Mouse (Mus musculus) forebrain, embryonic 10.5 days (tissue): ENCODE results near the gene Pole3. TPM values are rescaled to one million over a fixed set of nuclear protein-coding genes. Genes with fewer than 3 reads are reported as not detected.

ENCODE experiments used
- DNase-seq: peaks from one replicate; pipeline ENCODE4 v3.0.0-alpha.2; 2017; ENCODE audit warnings: low spot score; ENCODE audit errors: extremely low spot score
- H3K27ac ChIP-seq: fragments of 300-500 bp; sonication (generic); 2 replicates; pipeline ENCODE4 v1.5.1; 2016; ENCODE audit warnings: mild to moderate bottlenecking
- H3K27me3 ChIP-seq: fragments of 300-500 bp; sonication (generic); 2 replicates; pipeline ENCODE4 v1.6.1; 2016; ENCODE audit warnings: mild to moderate bottlenecking; ENCODE audit not compliant: poor library complexity, severe bottlenecking
- H3K36me3 ChIP-seq: fragments of 300-500 bp; sonication (generic); replicated peaks from 2 replicates; pipeline ENCODE4 v1.6.1; 2016; ENCODE audit warnings: mild to moderate bottlenecking, moderate library complexity
- H3K4me1 ChIP-seq: fragments of 300-500 bp; sonication (generic); 2 replicates; pipeline ENCODE4 v1.6.1; 2016
- H3K4me3 ChIP-seq: fragments of 300-500 bp; sonication (generic); 2 replicates; pipeline ENCODE4 v1.5.1; 2016; ENCODE audit warnings: mild to moderate bottlenecking, moderate library complexity
- H3K9me3 ChIP-seq: fragments of 300-500 bp; sonication (generic); 2 replicates; pipeline ENCODE4 v1.6.1; 2016; ENCODE audit warnings: mild to moderate bottlenecking, moderate library complexity
- WGBS: fragments of 180-500 bp; shearing (Covaris S2); methylation state at CpG from one replicate; pipeline ENCODE4 v1.1.7; 2016; 5-methylcytosine and 5-hydroxymethylcytosine counted together
- polyA plus RNA-seq: library from polyadenylated mRNA; unstranded; fragments of >200 nt; fragmentation: Nextera tagmentation; extraction: Ambion mirVana; gene quantifications from 2 replicates; pipeline ENCODE4 v1.2.1, GENCODE M21; 2016

The Pole3 gene
- polyA plus RNA-seq: 145 and 147 TPM in 2 replicates

DNA sequence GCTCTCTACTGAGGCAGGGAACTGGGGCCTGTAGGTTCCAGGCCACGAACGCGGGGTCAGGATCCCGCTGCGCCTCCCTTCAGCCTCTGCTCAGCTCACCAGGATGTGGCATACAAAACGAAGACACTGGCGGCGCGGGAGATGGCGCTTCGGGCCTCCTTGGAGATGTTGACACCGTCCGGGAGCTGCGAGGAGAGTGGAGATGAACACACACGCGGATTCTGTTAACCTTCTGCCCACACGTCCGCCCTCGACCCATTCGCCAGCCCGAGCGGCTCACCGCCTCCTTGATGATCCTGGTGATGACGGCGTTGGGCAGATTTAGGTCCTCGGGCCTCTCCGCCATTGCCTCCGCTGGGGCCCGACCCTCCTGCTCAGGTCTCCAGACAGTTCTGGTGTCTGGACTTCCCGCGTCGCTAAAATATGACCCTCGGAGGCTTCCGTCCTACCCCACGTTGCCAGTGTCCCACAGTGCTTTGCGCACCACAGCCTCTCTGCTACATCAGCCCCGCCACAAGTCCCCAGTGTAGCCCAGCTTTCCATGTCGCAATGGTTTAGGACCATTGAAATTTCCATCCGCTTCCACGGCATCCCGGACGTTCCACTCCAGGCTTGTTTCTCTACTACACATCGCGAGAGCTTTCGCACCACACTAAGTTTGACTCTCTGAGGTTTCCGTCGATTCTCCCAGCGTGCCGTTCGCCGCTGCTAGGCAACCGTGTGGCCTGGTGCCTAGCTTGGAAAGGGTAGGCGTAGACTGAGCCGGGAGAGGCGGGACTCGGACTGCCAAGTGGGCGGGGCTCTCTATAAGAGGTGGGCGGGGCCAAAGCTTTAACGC lies at the start of gene Pole3, which contains the start of gene 4933430I17Rik:
Gene Pole3, minus strand, starts transcription at position 418 of the 838 bp plus-strand sequence.
Gene 4933430I17Rik, plus strand, starts transcription at position 719 of the 838 bp plus-strand sequence.
- peaks cover 24% of the 10 kb centered on the region for H3K4me1 ChIP-seq
- WGBS: under 1% methylated on average over 59 of the region's 59 CpGs
- peaks cover 24% of the 10 kb centered on the region for H3K36me3 ChIP-seq
- no peaks in the 10 kb centered on the region for H3K27me3 ChIP-seq
- no peaks in the 10 kb centered on the region for H3K9me3 ChIP-seq
- peak within 1 kb of the TSS; percentile 98 for H3K27ac ChIP-seq
- peak; percentile 97 for DNase-seq
- H3K4me3 ChIP-seq: peak within 1 kb of the TSS; percentile 90

- Histone ChIP-seq H3K27ac (no peak overlapping the region), H3K4me1 (no peaks in the 10 kb centered on the region), H3K9me3 (no peaks in the 10 kb centered on the region), H3K4me3 (no peak overlapping the region), H3K27me3 (no peaks in the 10 kb centered on the region; the same call in 1 of the 2 replicates), H3K36me3 (no peaks in the 10 kb centered on the region)
- no peak for DNase-seq
- WGBS: 81% methylated on average over 5 of the region's 5 CpGs
Measured at GRCm38 (mm10) chr4:62570029-62570428, 45.2 kb upstream of the Pole3 start.

GRCm38 (mm10) chr4:62569603-62570002 lies 44.7 kb upstream of the Pole3 start:
- 95% methylated on average over 5 of the region's 5 CpGs for WGBS
- no peak overlapping the region for H3K4me3 ChIP-seq
- no peaks in the 10 kb centered on the region for H3K4me1 ChIP-seq
- no peaks in the 10 kb centered on the region; the same call in 1 of the 2 replicates for H3K27me3 ChIP-seq
- H3K36me3 ChIP-seq: no peaks in the 10 kb centered on the region
- no peaks in the 10 kb centered on the region for H3K9me3 ChIP-seq
- no peak for DNase-seq
- H3K27ac ChIP-seq: no peak overlapping the region

GRCm38 (mm10) chr4:62568359-62568758 lies 43.5 kb upstream of the Pole3 start:
- no peak for DNase-seq
- 85% methylated on average over 1 of the region's 1 CpGs for WGBS
- Histone ChIP-seq H3K27me3 (no peaks in the 10 kb centered on the region; the same call in 1 of the 2 replicates), H3K36me3 (no peaks in the 10 kb centered on the region), H3K4me3 (no peak overlapping the region), H3K9me3 (no peaks in the 10 kb centered on the region), H3K4me1 (no peaks in the 10 kb centered on the region), H3K27ac (no peak overlapping the region)

GRCm38 (mm10) chr4:62567696-62568095 lies 42.8 kb upstream of the Pole3 start:
- Histone ChIP-seq H3K36me3 (no peaks in the 10 kb centered on the region), H3K4me1 (no peaks in the 10 kb centered on the region), H3K27ac (no peak overlapping the region), H3K4me3 (no peak overlapping the region), H3K27me3 (no peaks in the 10 kb centered on the region; the same call in 1 of the 2 replicates), H3K9me3 (no peaks in the 10 kb centered on the region)
- no peak for DNase-seq
- 90% methylated on average over 6 of the region's 6 CpGs for WGBS

- Histone ChIP-seq H3K27ac (no peak overlapping the region), H3K27me3 (no peaks in the 10 kb centered on the region; the same call in 1 of the 2 replicates), H3K36me3 (no peaks in the 10 kb centered on the region), H3K4me1 (peaks cover 4% of the 10 kb centered on the region), H3K4me3 (no peak overlapping the region), H3K9me3 (no peaks in the 10 kb centered on the region)
- WGBS: 88% methylated on average over 4 of the region's 4 CpGs
- DNase-seq: no peak
Measured at GRCm38 (mm10) chr4:62566530-62566929, 41.7 kb upstream of the Pole3 start.

- no peaks in the 10 kb centered on the region for H3K9me3 ChIP-seq
- WGBS: 86% methylated on average over 4 of the region's 4 CpGs
- DNase-seq: no peak
- H3K4me3 ChIP-seq: no peak overlapping the region
- H3K27me3 ChIP-seq: no peaks in the 10 kb centered on the region; the same call in 1 of the 2 replicates
- no peaks in the 10 kb centered on the region for H3K36me3 ChIP-seq
- peaks cover 8% of the 10 kb centered on the region for H3K4me1 ChIP-seq
- peak overlapping the region; percentile 51 for H3K27ac ChIP-seq
Measured at GRCm38 (mm10) chr4:62562006-62562405, 37.1 kb upstream of the Pole3 start.

DNA sequence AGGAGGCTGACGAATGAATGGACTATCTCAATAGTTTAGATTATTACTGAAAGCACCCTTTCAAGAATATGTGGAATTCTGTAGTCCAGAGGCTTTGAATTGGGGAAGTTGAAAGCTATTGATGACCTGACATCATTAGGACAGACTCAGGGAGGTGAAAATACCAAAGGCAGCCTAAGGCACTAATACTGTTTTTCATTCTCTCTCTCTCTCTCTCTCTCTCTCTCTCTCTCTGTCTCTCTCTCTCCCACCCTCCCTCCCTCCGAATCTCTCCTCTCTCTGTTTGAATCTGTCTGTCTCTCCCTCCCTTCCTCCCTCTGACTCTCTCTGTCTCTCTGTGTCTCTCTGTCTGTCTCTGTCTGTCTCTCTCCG lies 36.7 kb upstream of the Pole3 start:
- peak overlapping the region; percentile 51 for H3K27ac ChIP-seq
- H3K4me1 ChIP-seq: peaks cover 8% of the 10 kb centered on the region
- no peak overlapping the region for H3K4me3 ChIP-seq
- no peak for DNase-seq
- no peaks in the 10 kb centered on the region for H3K9me3 ChIP-seq
- H3K27me3 ChIP-seq: no peaks in the 10 kb centered on the region; the same call in 1 of the 2 replicates
- H3K36me3 ChIP-seq: no peaks in the 10 kb centered on the region
- WGBS: 70% methylated on average over 3 of the region's 3 CpGs

DNA sequence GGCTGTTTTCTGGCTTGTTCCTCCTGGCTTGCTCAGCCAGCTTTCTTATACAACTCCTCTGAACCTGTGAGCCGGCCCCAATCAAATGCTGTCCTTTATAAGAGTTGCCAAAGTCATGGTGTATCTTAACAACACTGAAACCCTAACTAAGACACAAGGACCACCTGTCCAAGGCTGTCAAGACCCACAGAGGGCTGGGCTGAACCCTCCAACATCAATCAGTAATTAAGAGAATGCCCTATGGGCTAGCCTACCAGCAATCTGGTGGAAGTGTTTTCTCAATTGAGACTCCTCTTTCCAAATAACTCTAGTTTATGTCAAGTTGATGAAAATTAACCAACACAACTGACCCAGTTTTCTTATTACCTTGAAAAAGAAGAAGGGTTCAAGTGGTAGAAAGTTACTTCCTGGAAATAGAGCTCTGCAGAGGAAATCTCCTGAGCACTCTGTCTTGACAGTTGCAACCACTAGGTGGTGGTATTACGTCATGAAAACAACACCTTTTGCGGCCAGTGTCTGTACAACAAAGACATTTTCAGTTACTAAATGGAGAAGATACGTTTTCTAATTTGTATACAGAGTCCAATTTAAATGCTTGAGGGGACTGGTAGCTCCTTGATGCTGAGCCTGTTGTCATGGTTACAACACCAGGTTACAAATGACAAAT lies 36.2 kb upstream of the Pole3 start:
- peak; percentile 61 for DNase-seq
- Histone ChIP-seq H3K27ac (peak overlapping the region; percentile 51; the same call in 1 of the 2 replicates), H3K27me3 (no peaks in the 10 kb centered on the region; the same call in 1 of the 2 replicates), H3K4me3 (no peak overlapping the region), H3K4me1 (peaks cover 8% of the 10 kb centered on the region), H3K9me3 (no peaks in the 10 kb centered on the region), H3K36me3 (no peaks in the 10 kb centered on the region)
- WGBS: 25% methylated on average over 4 of the region's 4 CpGs

DNA sequence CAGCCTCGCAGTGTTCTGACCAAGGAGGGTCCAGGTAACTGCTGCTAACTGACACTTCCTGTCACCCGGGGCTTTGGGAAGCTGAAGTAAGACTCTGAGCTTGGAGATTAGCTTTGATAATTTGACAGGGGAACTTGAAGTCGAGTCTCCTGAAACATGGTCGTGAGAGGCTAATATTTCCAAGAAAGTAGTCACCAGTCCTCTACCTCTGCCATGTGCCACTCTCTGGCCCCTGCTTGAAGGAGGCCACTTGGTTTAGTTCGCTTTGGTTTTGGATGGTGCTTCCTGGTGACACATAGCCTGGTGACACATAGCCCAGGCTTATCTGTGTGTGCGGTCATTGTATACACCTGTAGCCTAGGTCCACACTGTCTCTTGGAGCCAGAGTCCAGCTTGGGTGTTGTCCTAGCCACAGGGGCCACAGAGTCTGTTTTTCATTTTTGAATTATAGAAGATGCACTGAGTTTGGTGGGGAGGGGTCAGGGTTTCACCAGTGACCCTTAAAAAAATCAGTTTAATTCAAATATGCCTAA lies 35.0 kb upstream of the Pole3 start, which contains the start of gene Rgs3:
Gene Rgs3, plus strand, starts transcription at position 51 of the 533 bp plus-strand sequence.
- Histone ChIP-seq H3K36me3 (no peaks in the 10 kb centered on the region), H3K4me3 (no peak within 1 kb of the TSS), H3K4me1 (peaks cover 8% of the 10 kb centered on the region), H3K27ac (no peak within 1 kb of the TSS), H3K9me3 (no peaks in the 10 kb centered on the region), H3K27me3 (no peaks in the 10 kb centered on the region; the same call in 1 of the 2 replicates)
- DNase-seq: no peak
- 66% methylated on average over 6 of the region's 6 CpGs for WGBS

DNA sequence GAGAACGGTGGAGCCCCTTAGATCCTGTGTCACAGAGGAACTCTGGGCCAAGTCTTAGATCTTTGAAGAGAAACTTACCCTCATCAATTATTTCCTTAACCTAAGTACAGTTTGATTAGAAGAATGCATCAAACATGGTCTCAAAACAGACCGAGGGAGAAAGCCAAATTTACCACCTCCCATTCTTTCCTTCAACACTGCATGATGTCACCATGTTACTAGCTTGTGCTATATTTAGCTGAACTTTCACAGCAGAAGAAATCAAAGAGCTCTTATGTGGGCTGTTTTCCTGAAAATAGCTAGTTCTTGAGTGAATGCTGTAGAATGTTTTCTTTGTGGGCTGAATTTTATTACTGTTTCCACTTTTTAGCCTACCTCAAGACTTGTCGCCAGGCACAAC lies 32.6 kb upstream of the Pole3 start:
- H3K36me3 ChIP-seq: no peaks in the 10 kb centered on the region
- WGBS: 80% methylated on average over 3 of the region's 3 CpGs
- no peak overlapping the region for H3K4me3 ChIP-seq
- no peaks in the 10 kb centered on the region for H3K9me3 ChIP-seq
- no peak for DNase-seq
- H3K27me3 ChIP-seq: no peaks in the 10 kb centered on the region
- H3K27ac ChIP-seq: no peak overlapping the region
- peaks cover 8% of the 10 kb centered on the region for H3K4me1 ChIP-seq

GRCm38 (mm10) chr4:62551966-62552365 lies 27.1 kb upstream of the Pole3 start:
- H3K36me3 ChIP-seq: no peaks in the 10 kb centered on the region
- no peaks in the 10 kb centered on the region for H3K4me1 ChIP-seq
- no peak overlapping the region for H3K27ac ChIP-seq
- no peaks in the 10 kb centered on the region for H3K9me3 ChIP-seq
- WGBS: 90% methylated on average over 7 of the region's 7 CpGs
- DNase-seq: no peak
- no peak overlapping the region for H3K4me3 ChIP-seq
- no peaks in the 10 kb centered on the region for H3K27me3 ChIP-seq
